Mouse (Mus musculus) G1E (cell line): Measurements from ENCODE around the gene Itih5. TPM values are rescaled to one million over a fixed set of nuclear protein-coding genes. Genes with fewer than 3 reads are reported as not detected.
A peak's percentile ranks its signal among the peaks of the same experiment; 100 is the strongest.

Experiments used
- ATAC-seq: 2 replicates; pipeline ENCODE4 v1.8.0; 2016; ENCODE audit warnings: mild to moderate bottlenecking; ENCODE audit not compliant: insufficient number of reproducible peaks, poor library complexity, low FRiP score, severe bottlenecking; ENCODE audit errors: extremely low read depth
- DNase-seq: peaks from one replicate; pipeline ENCODE4 v3.0.0; 2012; ENCODE audit warnings: low spot score
- H3K27me3 ChIP-seq: 2 replicates; pipeline ENCODE4 v1.6.1; 2012; ENCODE audit warnings: mild to moderate bottlenecking, low read length, inconsistent platforms; ENCODE audit not compliant: insufficient read depth
- H3K36me3 ChIP-seq: replicated peaks from 2 replicates; pipeline ENCODE3; 2012; ENCODE audit warnings: mild to moderate bottlenecking, inconsistent platforms
- H3K4me1 ChIP-seq: 2 replicates; pipeline ENCODE4 v1.6.1; 2012; ENCODE audit warnings: low read depth, low read length, inconsistent platforms, mixed read lengths; ENCODE audit not compliant: insufficient read depth
- H3K4me3 ChIP-seq: 2 replicates; pipeline ENCODE4 v1.5.1; 2012; ENCODE audit warnings: low read depth, mild to moderate bottlenecking, inconsistent platforms, low read length, moderate library complexity, mixed read lengths
- H3K9me3 ChIP-seq: replicated peaks from 2 replicates; pipeline ENCODE4 v1.6.1; 2012; ENCODE audit warnings: inconsistent platforms
- CTCF ChIP-seq: IDR thresholded peaks from 2 replicates; pipeline ENCODE4 v1.5.1; 2012; ENCODE audit warnings: low read depth, low read length, inconsistent platforms, mixed read lengths
- GATA1 ChIP-seq: IDR thresholded peaks from 2 replicates; pipeline ENCODE4 v1.6.1; 2012; ENCODE audit warnings: borderline replicate concordance, low read length, inconsistent platforms, mixed read lengths
- GATA2 ChIP-seq: IDR thresholded peaks from 2 replicates; pipeline ENCODE4 v1.6.1; 2012; ENCODE audit warnings: low read depth, low read length, inconsistent platforms, borderline replicate concordance
- POLR2AphosphoS5 ChIP-seq: IDR thresholded peaks from 2 replicates; pipeline ENCODE4 v1.6.1; 2012; ENCODE audit warnings: low read depth, low read length, inconsistent platforms; ENCODE audit not compliant: insufficient replicate concordance
- TAL1 ChIP-seq: conservative IDR thresholded peaks from 2 replicates; pipeline ENCODE4 v1.6.1; 2012; ENCODE audit warnings: low read depth, low read length, inconsistent platforms, mixed read lengths
- polyA plus RNA-seq: library from polyadenylated mRNA; stranded (reverse); fragments of >175 nt; gene quantifications from 2 replicates; pipeline ENCODE4 v1.2.3, GENCODE M21; 2012
- total RNA-seq, 2 experiments: library from RNA; stranded (forward) in 1 of 2; stranded (reverse) in 1 of 2; fragments of 200-1000 nt in 1 of 2; fragments of >200 nt in 1 of 2; fragmentation: Nextera tagmentation in 1 of 2; gene quantifications; 2 replicates each; pipeline ENCODE4 v1.2.3; 2014 to 2017

Itih5 gene
- total and polyA plus RNA-seq, 3 experiments: 0.11 TPM; not detected in 2

DNA sequence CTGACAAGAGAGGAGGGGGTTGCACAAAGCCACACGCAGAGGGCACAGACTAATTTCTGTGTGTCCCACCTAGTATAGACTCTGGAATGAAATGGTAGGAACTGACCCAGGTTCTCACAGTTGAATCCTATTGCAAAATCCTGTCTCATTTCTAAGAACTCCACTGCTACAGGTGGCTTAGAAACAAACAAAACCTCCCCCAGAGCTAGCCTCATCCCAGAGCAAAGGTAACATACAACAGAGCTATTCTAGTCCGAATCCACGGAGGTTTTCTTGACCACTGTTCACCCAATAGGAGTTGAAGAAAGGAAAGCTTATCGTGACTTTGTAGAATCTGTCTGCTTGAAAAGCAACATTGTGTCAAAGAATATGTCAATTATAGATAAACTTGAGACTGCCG lies 130.3 kb downstream of the Itih5 start:
- Histone ChIP-seq H3K27me3 (peaks cover 12% of the 10 kb centered on the region; the same call in 1 of the 2 replicates), H3K36me3 (no peaks in the 10 kb centered on the region), H3K4me3 (no peak overlapping the region), H3K9me3 (no peaks in the 10 kb centered on the region), H3K4me1 (no peaks in the 10 kb centered on the region)
- ATAC-seq: no peak
- TF ChIP-seq GATA1: no peak
- no peak for TF ChIP-seq GATA2
- TF ChIP-seq POLR2AphosphoS5: no peak
- no peak for TF ChIP-seq CTCF
- TF ChIP-seq TAL1: no peak
- DNase-seq: no peak

DNA sequence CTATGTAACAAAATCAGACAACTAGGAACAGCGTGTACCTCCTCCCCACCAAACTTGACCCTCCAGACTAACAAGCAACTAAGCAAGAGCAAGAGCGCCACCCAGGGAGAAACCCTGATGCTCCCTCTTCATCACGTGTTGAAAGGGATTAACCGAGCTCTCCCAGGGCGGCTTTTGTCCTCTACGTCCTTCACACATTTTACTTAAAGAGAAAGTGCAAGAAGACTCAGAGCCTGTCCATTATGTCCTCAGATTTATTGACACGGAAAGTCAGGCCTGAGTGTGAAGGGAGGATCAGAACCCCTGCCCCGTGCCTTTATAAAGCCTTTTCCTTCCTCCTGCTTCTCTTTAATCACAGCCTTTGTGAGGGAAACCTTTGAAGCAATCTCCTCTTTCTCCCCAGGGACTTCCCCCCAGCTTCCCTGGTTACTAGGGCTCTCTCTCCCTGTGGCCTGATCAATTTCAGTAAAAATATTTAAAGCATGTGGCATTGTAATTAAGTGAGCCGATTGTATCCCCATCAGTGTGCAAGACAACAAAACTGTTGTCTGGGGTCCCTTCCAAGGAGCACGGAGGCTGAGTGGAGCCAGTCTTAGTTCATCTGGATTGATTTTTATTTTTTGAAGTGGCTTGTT lies 131.4 kb downstream of the Itih5 start:
- Histone ChIP-seq H3K9me3 (no peaks in the 10 kb centered on the region), H3K27me3 (peaks cover 12% of the 10 kb centered on the region; the same call in 1 of the 2 replicates), H3K4me1 (no peaks in the 10 kb centered on the region), H3K36me3 (no peaks in the 10 kb centered on the region), H3K4me3 (no peak overlapping the region)
- DNase-seq: no peak
- TF ChIP-seq GATA1 (no peak), CTCF (no peak), POLR2AphosphoS5 (no peak), TAL1 (no peak), GATA2 (no peak)
- no peak for ATAC-seq

DNA sequence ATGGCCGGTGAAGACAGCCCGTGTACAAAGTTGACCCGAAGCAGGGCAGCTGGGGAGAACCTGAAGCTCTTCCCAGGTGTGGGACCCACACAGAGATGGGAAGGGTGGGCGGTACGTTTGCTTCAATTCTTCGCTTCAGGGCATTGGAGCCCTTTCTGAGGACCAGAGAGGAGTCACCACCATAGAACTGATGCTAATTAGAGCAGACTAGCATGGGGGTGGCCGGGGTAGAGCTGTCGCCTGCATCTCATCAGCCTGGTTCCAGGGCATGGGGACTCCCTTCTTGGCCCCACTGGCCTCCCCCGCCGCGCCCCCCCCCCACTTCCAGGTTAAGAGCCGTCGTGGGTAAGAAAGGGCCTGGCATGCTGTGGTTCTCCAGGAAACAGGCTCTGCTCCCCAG lies 132.6 kb downstream of the Itih5 start:
- TF ChIP-seq TAL1 (no peak), POLR2AphosphoS5 (no peak), GATA2 (no peak), GATA1 (no peak), CTCF (no peak)
- no peak for ATAC-seq
- no peaks in the 10 kb centered on the region for H3K4me1 ChIP-seq
- H3K27me3 ChIP-seq: peaks cover 12% of the 10 kb centered on the region; the same call in 1 of the 2 replicates
- H3K4me3 ChIP-seq: no peak overlapping the region
- H3K9me3 ChIP-seq: no peaks in the 10 kb centered on the region
- no peaks in the 10 kb centered on the region for H3K36me3 ChIP-seq
- DNase-seq: no peak

DNA sequence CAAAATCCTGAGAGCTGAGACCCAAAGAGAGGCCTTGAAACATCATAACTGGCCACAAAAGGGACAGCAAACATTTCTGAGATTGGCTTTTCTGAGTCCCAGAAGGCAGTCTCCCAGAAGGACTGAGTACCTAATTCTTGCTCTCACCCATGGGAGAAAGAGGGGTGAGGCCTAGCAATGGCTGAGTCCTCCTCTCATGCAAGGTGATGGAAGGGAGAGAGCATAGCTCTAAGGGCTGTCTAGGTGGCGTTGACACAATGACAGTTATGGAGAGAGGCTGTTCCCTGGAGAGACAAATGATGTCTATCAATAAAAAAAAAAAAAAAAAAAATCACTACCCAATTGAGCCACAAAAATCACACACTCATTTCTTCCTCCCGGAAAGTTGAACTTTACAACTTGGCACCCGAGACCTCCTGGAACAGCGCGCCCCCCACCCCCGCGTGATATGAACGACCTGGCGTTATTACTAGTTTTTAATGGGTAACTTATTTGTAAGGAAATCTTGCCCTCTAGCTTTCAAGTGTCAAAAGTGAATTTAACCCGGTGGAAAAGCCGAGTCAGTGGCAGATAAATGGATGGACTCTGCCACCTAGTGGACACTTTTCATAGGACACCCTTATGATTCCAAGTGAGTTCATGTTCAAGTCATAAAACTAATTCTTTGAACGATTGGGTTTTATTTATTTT lies 134.9 kb downstream of the Itih5 start:
- H3K36me3 ChIP-seq: no peaks in the 10 kb centered on the region
- H3K4me1 ChIP-seq: no peaks in the 10 kb centered on the region
- DNase-seq: peak; percentile 34
- no peak overlapping the region for H3K4me3 ChIP-seq
- H3K27me3 ChIP-seq: peaks cover 11% of the 10 kb centered on the region; the same call in 1 of the 2 replicates
- no peak for ATAC-seq
- TF ChIP-seq CTCF: peak; percentile 21; the same call in 1 of the 2 replicates
- no peak for TF ChIP-seq POLR2AphosphoS5
- H3K9me3 ChIP-seq: no peaks in the 10 kb centered on the region

DNA sequence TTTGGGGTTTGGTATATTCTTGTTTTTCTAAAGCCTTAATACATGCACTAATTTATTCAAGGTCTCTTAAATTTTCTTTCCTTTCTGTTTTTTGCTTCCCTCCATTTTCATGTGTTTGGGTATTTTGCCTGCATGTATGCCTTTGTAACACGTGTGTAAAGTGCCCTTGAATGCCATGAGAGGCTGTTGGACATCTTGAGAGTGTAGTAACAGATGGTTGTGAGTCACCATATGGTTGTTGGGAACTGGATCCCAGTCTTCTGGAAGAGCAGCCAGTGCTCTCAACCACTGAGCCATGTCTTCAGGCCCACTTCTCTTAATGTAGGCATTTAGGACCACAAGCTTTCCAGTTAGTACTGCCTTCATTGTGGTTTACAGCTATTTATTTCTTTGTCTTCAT lies 135.5 kb downstream of the Itih5 start:
- Histone ChIP-seq H3K9me3 (no peaks in the 10 kb centered on the region), H3K4me3 (no peak overlapping the region), H3K36me3 (no peaks in the 10 kb centered on the region), H3K4me1 (no peaks in the 10 kb centered on the region), H3K27me3 (peaks cover 7% of the 10 kb centered on the region; the same call in 1 of the 2 replicates)
- DNase-seq (no peak), ATAC-seq (no peak)
- TF ChIP-seq TAL1: no peak
- no peak for TF ChIP-seq GATA2
- no peak for TF ChIP-seq POLR2AphosphoS5
- no peak for TF ChIP-seq CTCF
- no peak for TF ChIP-seq GATA1

DNA sequence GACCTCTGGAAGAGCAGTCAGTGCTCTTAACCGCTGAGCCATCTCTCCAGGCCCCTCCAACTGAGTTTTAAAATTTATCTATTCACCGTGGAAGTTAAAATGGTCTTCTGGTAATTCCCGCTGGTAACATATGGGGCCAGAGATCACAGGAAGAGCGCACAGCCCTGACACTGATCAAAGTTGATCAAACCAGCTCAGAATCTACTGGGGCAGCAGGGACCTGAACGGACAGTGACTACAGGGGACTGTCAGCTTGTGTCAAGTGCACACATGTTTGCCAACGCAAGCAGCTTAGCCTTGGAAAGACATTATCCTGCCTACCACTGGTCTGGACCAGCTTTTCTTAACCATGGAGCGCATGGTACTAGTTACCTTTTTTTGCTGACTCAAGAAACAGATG lies 136.7 kb downstream of the Itih5 start:
- Histone ChIP-seq H3K9me3 (no peaks in the 10 kb centered on the region), H3K4me1 (no peaks in the 10 kb centered on the region), H3K36me3 (no peaks in the 10 kb centered on the region), H3K4me3 (no peak overlapping the region), H3K27me3 (peaks cover 11% of the 10 kb centered on the region; the same call in 1 of the 2 replicates)
- ATAC-seq: no peak
- no peak for DNase-seq
- TF ChIP-seq GATA1 (no peak), TAL1 (no peak), CTCF (no peak), POLR2AphosphoS5 (no peak), GATA2 (no peak)
